Mouse (Mus musculus) lung, adult 2 months (tissue): Measurements from ENCODE around the gene Igtp. TPM values are rescaled to one million over a fixed set of nuclear protein-coding genes. Genes with fewer than 3 reads are reported as not detected.
"Not testable (repeated sequence)": the region's sequence is repeated elsewhere in the genome, so short reads cannot be mapped to it uniquely, and the experiment has no call there.

Experiments
- DNase-seq: peaks from one replicate; pipeline ENCODE4 v3.0.0; 2022
- H3K4me1 ChIP-seq: fragments of 200-500 bp; 2 replicates; pipeline ENCODE4 v1.6.1; 2011; ENCODE audit warnings: low read length; ENCODE audit not compliant: control insufficient read depth, insufficient read depth
- H3K4me3 ChIP-seq: fragments of 200-500 bp; replicated peaks from 2 replicates; pipeline ENCODE3; 2011; ENCODE audit warnings: low read depth, mild to moderate bottlenecking, control low read depth, low read length; ENCODE audit errors: extremely low read depth
- CTCF ChIP-seq: fragments of 200-500 bp; IDR thresholded peaks from 2 replicates; pipeline ENCODE4 v1.5.1; 2011; ENCODE audit warnings: mild to moderate bottlenecking, low read length, control low read depth; ENCODE audit not compliant: insufficient read depth
- POLR2A ChIP-seq: fragments of 200-500 bp; IDR thresholded peaks from 2 replicates; pipeline ENCODE4 v1.6.1; 2011; ENCODE audit warnings: low read depth, mild to moderate bottlenecking, control low read depth, low read length, borderline replicate concordance; ENCODE audit errors: extremely low read depth
- WGBS: fragments of 180-500 bp; shearing (Covaris S2); methylation state at CpG from one replicate; pipeline ENCODE4 v1.1.7; 2018; 5-methylcytosine and 5-hydroxymethylcytosine counted together
- polyA plus RNA-seq: library from polyadenylated mRNA; depleted of rRNA; stranded (reverse); fragments of >200 nt; gene quantifications from 2 replicates; pipeline ENCODE4 v1.2.3, GENCODE M21; 2012

Gene Igtp
- polyA plus RNA-seq, 1 experiment, result 14.7 TPM

DNA sequence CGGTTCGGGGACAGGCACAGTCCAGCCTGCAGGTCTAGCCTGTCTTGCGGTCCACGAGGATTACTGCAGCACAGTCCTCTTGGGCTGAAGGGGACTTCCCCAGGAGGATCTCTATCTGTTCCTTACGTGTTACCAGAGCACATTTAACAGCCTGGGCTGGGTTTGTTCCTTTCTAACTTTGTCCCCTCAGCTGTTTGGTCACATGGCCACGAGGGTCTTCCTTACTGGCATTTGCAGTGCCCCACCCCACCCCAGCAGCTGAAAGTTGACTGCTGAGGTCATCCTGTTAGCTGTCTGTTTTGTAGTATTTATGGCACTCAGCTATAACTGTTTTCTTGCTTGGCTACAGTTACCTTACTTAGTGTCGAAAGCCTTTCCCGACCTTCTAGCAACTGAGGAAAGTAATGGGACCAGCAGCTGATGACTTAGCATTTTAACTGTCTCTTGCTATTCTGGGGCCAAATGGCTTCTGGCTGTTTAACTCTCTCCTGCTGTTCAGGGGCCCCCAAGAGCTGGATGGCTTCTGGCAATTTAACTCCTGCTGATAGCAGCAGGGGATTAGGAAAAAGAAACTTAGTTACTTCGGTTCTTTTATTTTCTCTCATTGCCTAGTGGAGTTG is 11.8 kb downstream of the Igtp start:
- no peak overlapping the region for H3K4me3 ChIP-seq
- H3K4me1 ChIP-seq, result peaks cover 5% of the 10 kb centered on the region; the same call in 1 of the 2 replicates
- WGBS, result 27% methylated on average over 9 of the region's 9 CpGs
- TF ChIP-seq CTCF, result no peak
- TF ChIP-seq POLR2A, result no peak
- DNase-seq, result no peak

- Histone ChIP-seq H3K4me3 (no peak overlapping the region), H3K4me1 (peaks cover 8% of the 10 kb centered on the region; the same call in 1 of the 2 replicates)
- 52% methylated on average over 2 of the region's 2 CpGs for WGBS
- DNase-seq, result no peak
- TF ChIP-seq CTCF (no peak), POLR2A (no peak)
Observed at GRCm38 (mm10) chr11:58211682-58212067, 12.3 kb downstream of the Igtp start.

DNA sequence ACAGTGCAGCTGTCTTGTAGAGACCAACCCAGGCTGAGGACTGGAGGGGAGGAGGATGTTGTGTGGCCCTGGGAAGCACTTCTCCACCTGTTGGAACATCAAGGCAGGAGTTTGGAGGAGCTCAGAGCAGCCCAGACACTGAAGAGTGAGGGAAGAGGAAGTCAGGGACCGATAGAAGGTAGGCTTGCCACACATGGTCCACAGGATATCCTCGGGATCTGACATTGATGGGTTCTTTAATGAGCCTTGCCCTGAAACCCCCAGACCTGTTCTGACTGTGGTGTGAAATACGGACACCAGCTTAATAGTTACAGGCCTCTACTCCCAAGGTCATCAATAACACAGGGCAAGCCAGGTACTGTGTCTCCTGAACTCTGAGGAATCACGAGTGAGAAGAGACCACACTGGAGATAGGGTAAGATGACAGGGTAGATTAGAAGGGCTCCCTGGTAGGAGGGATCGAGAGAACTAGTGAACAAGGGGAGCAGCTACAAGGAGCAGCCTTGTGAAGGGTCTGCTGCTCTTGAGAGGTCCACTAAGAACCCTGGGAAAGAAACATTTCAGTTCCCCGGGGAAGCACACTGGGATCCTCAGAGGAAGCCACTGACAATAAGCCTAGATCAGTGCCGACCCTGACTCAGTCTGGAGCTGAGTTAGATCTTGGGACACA is 14.5 kb downstream of the Igtp start:
- Histone ChIP-seq H3K4me3 (no peak overlapping the region), H3K4me1 (peaks cover 8% of the 10 kb centered on the region; the same call in 1 of the 2 replicates)
- TF ChIP-seq POLR2A (no peak), CTCF (no peak)
- no peak for DNase-seq
- 64% methylated on average over 7 of the region's 7 CpGs for WGBS

- 19% methylated on average over 17 of the region's 17 CpGs for WGBS
- peak; percentile 88 for DNase-seq
- TF ChIP-seq POLR2A (peak; percentile 38; the same call in 1 of the 2 replicates), CTCF (no peak)
- Histone ChIP-seq H3K4me1 (peaks cover 8% of the 10 kb centered on the region; the same call in 1 of the 2 replicates), H3K4me3 (peak overlapping the region; percentile 81)
Observed at GRCm38 (mm10) chr11:58214391-58215048, 15.2 kb downstream of the Igtp start.

- peak overlapping the region; percentile 45 for H3K4me3 ChIP-seq
Observed at GRCm38 (mm10) chr11:58215049-58215430, 15.7 kb downstream of the Igtp start.

DNA sequence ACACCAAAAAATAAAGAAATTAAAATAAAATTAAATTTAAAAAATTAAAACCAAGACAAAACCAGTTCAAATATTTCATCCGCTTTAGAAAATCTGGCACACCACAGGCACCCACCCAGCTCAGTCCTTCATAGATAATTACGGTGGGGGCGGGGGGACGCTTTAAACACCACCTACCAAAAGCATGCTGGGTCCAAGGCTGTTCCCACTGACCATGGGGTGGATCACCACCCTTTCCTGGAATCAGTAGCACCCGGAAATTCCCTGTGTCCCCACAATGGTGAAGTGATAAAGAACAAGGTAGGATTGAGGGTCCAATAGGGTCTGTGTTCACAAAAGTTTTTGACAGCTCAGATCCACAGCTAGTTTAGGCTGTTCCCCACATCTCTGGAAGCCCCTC is 16.5 kb downstream of the Igtp start:
- Histone ChIP-seq H3K4me3 (peak overlapping the region; percentile 60), H3K4me1 (peaks cover 8% of the 10 kb centered on the region; the same call in 1 of the 2 replicates)
- WGBS, result 33% methylated on average over 5 of the region's 5 CpGs
- no peak for DNase-seq
- TF ChIP-seq POLR2A, result no peak
- TF ChIP-seq CTCF, result no peak

More at GRCm38 (mm10) chr11:58215049-58215430, 15.7 kb downstream of the Igtp start:
- 0% methylated on average over 2 of the region's 3 CpGs for WGBS
- not testable (repeated sequence) for H3K4me1 ChIP-seq, DNase-seq

DNA sequence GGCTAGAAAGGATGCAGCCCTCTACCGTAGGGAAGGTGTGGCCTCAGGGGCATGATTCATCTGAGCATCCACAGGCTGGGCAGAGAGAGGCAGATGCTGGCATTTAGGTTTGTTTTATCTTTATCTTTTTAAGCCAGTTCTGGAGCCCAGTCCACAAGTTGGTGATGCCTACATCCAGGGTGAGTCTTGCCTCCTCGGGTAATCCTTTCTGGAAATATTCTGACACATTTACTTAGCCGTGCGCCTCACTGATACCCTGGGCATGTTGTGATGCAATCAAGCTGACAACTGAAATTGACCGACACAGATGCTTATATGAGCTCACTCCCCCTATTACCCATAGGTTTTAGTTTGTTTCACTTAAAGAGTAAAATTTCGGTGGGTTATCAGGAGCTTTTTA is 17.5 kb downstream of the Igtp start:
- Histone ChIP-seq H3K4me1 (peaks cover 6% of the 10 kb centered on the region; the same call in 1 of the 2 replicates), H3K4me3 (no peak overlapping the region)
- no peak for DNase-seq
- 72% methylated on average over 6 of the region's 6 CpGs for WGBS
- no peak for TF ChIP-seq POLR2A
- no peak for TF ChIP-seq CTCF

- WGBS, result 27% methylated on average over 4 of the region's 4 CpGs
- DNase-seq, result no peak
- TF ChIP-seq CTCF (no peak), POLR2A (no peak)
- Histone ChIP-seq H3K4me1 (peaks cover 8% of the 10 kb centered on the region; the same call in 1 of the 2 replicates), H3K4me3 (no peak overlapping the region)
Observed at GRCm38 (mm10) chr11:58223751-58224150, 24.4 kb downstream of the Igtp start.

- no peak for DNase-seq
- TF ChIP-seq POLR2A, result no peak
- TF ChIP-seq CTCF, result no peak
- Histone ChIP-seq H3K4me1 (peaks cover 8% of the 10 kb centered on the region; the same call in 1 of the 2 replicates), H3K4me3 (no peak overlapping the region)
- WGBS, result 29% methylated on average over 7 of the region's 7 CpGs
Observed at GRCm38 (mm10) chr11:58224313-58224712, 25.0 kb downstream of the Igtp start.

- WGBS, result 64% methylated on average over 2 of the region's 2 CpGs
- not testable (repeated sequence) for DNase-seq, H3K4me1 ChIP-seq, H3K4me3 ChIP-seq
Observed at GRCm38 (mm10) chr11:58224872-58225271, 25.5 kb downstream of the Igtp start.
